Mouse (Mus musculus): ENCODE data around the gene Cops7a. TPM values are rescaled to one million over a fixed set of nuclear protein-coding genes. Genes with fewer than 3 reads are reported as not detected.
A peak's percentile ranks its signal among the peaks of the same experiment; 100 is the strongest.

The Cops7a gene
- polyA plus RNA-seq, 1 experiment: 199 TPM

DNA sequence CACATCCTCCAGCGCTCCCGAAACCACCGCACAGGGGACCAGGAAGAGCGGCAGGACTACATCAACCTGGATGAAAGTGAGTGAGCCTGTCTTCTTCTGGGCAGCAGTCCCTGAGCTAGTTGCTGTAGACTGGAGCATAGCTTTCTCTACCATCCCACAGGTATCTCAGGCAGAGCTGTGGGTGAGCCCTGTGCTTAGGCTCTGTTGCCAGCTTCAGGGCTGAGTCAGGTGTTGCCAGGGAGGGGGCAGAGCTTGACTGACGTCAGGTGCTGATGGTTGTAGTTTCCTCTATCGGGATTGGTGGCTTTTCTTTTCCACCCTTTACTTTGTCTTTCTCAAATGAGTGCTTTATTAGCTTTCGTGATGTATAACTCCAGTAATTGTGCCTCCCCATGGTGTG lies 30.7 kb downstream of the Cops7a start:
- Histone ChIP-seq H3K27ac (ENCODE audit: control insufficient read depth, insufficient read depth, low read length) (no peak overlapping the region), H3K4me1 (replicated peaks; ENCODE audit: control insufficient read depth, insufficient read depth, low read length) (peaks cover 10% of the 10 kb centered on the region), H3K36me3 (ENCODE audit: control insufficient read depth, insufficient read depth, low read length) (peaks cover 25% of the 10 kb centered on the region), H3K27me3 (ENCODE audit: control insufficient read depth, insufficient read depth, low read length) (no peaks in the 10 kb centered on the region), H3K4me3 (ENCODE audit: control insufficient read depth, insufficient read depth, low read length) (no peak overlapping the region)
- 92% methylated on average over 7 of the region's 7 CpGs for WGBS
- TF ChIP-seq CTCF (IDR thresholded peaks at IDR 0.05; ENCODE audit: borderline replicate concordance, control insufficient read depth, extremely low read depth, insufficient read depth, low read length, poor library complexity) (no peak), POLR2A (IDR thresholded peaks at IDR 0.05; ENCODE audit: control insufficient read depth, extremely low read depth, insufficient read depth, low read length, poor library complexity) (no peak)
- DNase-seq: no peak

DNA sequence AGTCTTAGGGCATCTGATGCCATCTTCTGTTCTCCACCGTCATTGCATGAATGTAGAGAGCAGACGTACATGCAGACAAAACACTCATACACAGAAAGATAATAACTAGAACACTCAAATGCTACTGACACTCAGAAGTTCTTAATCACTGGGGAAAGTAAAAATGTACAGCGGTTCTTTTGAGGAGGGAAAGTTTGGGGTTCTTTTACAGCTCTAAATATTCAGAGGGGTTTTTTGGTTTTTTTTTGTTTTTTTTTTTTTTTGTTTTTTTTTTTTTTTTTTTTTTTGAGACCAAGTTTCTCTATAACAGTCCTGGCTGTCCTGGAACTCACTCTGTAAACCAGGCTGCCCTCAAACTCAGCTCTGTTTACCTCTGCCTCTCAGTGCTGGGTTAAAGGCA lies 32.2 kb downstream of the Cops7a start:
- Histone ChIP-seq H3K27me3 (ENCODE audit: control insufficient read depth, insufficient read depth, low read length) (no peaks in the 10 kb centered on the region), H3K27ac (ENCODE audit: control insufficient read depth, insufficient read depth, low read length) (no peak overlapping the region), H3K36me3 (ENCODE audit: control insufficient read depth, insufficient read depth, low read length) (peaks cover 25% of the 10 kb centered on the region), H3K4me3 (ENCODE audit: control insufficient read depth, insufficient read depth, low read length) (no peak overlapping the region), H3K4me1 (replicated peaks; ENCODE audit: control insufficient read depth, insufficient read depth, low read length) (peaks cover 10% of the 10 kb centered on the region)
- no peak for TF ChIP-seq CTCF (IDR thresholded peaks at IDR 0.05; ENCODE audit: borderline replicate concordance, control insufficient read depth, extremely low read depth, insufficient read depth, low read length, poor library complexity)
- TF ChIP-seq POLR2A (IDR thresholded peaks at IDR 0.05; ENCODE audit: control insufficient read depth, extremely low read depth, insufficient read depth, low read length, poor library complexity): no peak
- no peak for DNase-seq
- WGBS: 92% methylated on average over 3 of the region's 3 CpGs

DNA sequence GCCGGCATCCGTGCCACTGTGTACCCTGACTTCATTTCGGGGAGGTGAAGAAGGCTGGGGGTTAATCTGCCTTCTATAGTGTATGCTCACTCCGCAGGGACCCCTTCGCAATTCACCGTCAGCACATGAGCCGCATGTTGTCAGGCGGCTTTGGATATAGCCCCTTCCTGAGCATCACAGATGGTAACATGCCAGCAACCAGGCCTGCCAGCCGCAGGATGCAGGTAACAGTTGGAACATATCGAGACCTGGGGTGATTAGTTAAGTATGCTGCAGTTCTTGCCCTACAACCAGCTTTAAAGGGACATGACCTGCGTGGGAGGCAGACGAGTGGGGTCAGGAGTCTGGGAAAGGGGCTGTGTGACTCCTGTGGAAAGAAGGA lies 33.0 kb downstream of the Cops7a start:
- Histone ChIP-seq H3K4me1 (replicated peaks; ENCODE audit: control insufficient read depth, insufficient read depth, low read length) (peaks cover 10% of the 10 kb centered on the region), H3K27me3 (ENCODE audit: control insufficient read depth, insufficient read depth, low read length) (no peaks in the 10 kb centered on the region), H3K27ac (ENCODE audit: control insufficient read depth, insufficient read depth, low read length) (no peak overlapping the region; the same call in 1 of the 2 replicates), H3K36me3 (ENCODE audit: control insufficient read depth, insufficient read depth, low read length) (peaks cover 25% of the 10 kb centered on the region), H3K4me3 (ENCODE audit: control insufficient read depth, insufficient read depth, low read length) (peak overlapping the region; percentile 81)
- no peak for TF ChIP-seq POLR2A (IDR thresholded peaks at IDR 0.05; ENCODE audit: control insufficient read depth, extremely low read depth, insufficient read depth, low read length, poor library complexity)
- no peak for TF ChIP-seq CTCF (IDR thresholded peaks at IDR 0.05; ENCODE audit: borderline replicate concordance, control insufficient read depth, extremely low read depth, insufficient read depth, low read length, poor library complexity)
- DNase-seq: no peak
- 87% methylated on average over 12 of the region's 12 CpGs for WGBS

DNA sequence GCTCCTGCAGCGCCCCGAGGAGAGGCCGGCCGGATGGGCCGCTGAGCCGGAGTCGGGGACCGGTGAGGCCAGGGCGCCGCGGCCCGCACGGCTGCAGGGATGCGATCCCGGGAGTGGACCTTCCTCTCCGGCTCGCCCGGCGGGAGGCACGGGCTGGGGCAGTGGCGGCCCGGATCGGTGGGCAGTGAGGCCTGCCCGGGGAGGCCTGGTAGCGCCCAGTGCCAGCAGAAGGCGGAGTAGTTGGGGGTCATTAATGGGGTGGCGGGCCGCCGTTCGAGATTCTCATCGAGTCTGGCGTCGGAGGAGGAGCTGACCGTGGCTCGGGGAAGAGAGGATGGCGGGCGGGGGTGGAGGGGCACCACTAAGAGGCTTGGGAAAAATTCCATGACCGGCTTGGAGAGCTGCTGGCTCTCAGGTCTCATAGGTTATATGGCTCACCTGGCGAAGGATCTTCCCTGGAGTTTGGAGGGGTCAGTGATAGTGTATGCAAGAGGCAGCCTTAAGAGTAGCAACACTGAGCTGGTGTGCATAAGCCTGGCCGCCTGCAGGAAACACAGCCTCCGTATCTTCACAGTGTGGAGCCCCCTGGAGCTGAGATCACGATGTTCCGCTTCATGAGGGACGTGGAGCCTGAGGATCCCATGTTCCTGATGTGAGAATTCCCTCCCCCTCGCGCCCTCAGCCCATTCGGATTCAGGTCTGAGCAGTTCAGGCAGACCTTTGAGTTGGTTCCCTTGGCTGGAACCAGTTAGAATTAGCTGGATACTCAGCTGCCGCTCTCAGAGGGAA lies 33.6 kb downstream of the Cops7a start:
- DNase-seq: peak; percentile 55
- 4% methylated on average over 48 of the region's 48 CpGs for WGBS
- Histone ChIP-seq H3K36me3 (ENCODE audit: control insufficient read depth, insufficient read depth, low read length) (peaks cover 25% of the 10 kb centered on the region), H3K4me3 (ENCODE audit: control insufficient read depth, insufficient read depth, low read length) (peak overlapping the region; percentile 81), H3K4me1 (replicated peaks; ENCODE audit: control insufficient read depth, insufficient read depth, low read length) (peaks cover 10% of the 10 kb centered on the region), H3K27me3 (ENCODE audit: control insufficient read depth, insufficient read depth, low read length) (no peaks in the 10 kb centered on the region), H3K27ac (ENCODE audit: control insufficient read depth, insufficient read depth, low read length) (0 out of 2 replicates have a peak overlapping the region, but pooled peaks have one; percentile 8)
- no peak for TF ChIP-seq POLR2A (IDR thresholded peaks at IDR 0.05; ENCODE audit: control insufficient read depth, extremely low read depth, insufficient read depth, low read length, poor library complexity)
- peak; percentile 25; the same call in 1 of the 2 replicates for TF ChIP-seq CTCF (IDR thresholded peaks at IDR 0.05; ENCODE audit: borderline replicate concordance, control insufficient read depth, extremely low read depth, insufficient read depth, low read length, poor library complexity)

DNA sequence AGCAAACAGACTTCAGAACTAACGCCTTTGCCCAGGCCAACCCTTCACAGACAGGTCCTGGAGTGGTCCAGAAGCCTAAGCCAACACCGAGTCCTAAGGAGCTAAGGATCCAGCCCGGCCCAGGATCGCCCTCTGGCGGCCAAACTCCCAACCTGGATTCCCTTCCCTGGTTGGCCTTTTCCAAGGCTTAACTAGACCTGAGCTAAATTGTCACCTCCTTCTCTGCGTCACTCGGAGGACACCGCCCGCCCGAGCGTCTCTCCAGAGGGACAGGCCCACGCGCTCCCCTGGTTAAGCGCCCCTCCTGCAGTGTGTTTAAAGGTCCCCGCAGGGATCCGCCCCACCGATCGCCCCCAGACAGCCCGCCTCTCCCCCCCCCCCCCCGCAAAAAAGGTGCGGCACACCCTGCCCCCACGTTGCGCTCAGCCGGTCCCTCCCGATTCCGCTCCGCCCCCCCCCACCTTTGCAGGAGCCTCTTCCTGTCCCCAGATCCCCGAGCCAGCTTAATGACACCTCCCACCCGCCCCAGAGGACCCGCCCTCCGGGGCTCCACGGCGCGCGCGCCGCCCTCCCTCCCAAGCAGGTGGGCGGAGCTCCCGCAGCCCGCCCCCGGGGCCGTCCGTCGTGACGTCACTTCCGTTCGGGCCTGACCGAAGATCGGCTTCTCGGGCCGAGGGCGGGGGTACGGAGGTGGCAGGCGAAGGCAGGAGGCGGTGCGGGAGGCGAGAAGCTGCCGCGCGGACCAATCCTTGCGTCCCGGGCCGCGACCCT lies 34.4 kb downstream of the Cops7a start, which contains the start of gene Mlf2:
TSS of gene Mlf2 (plus strand) at position 633 of the 771 bp plus-strand sequence.
- Histone ChIP-seq H3K4me1 (replicated peaks; ENCODE audit: control insufficient read depth, insufficient read depth, low read length) (peaks cover 10% of the 10 kb centered on the region), H3K36me3 (ENCODE audit: control insufficient read depth, insufficient read depth, low read length) (peaks cover 17% of the 10 kb centered on the region), H3K27ac (ENCODE audit: control insufficient read depth, insufficient read depth, low read length) (peak within 1 kb of the TSS; percentile 22), H3K27me3 (ENCODE audit: control insufficient read depth, insufficient read depth, low read length) (no peaks in the 10 kb centered on the region), H3K4me3 (ENCODE audit: control insufficient read depth, insufficient read depth, low read length) (peak within 1 kb of the TSS; percentile 81)
- 1% methylated on average over 62 of the region's 64 CpGs for WGBS
- DNase-seq: peak; percentile 98
- TF ChIP-seq CTCF (IDR thresholded peaks at IDR 0.05; ENCODE audit: borderline replicate concordance, control insufficient read depth, extremely low read depth, insufficient read depth, low read length, poor library complexity): peak; percentile 92
- TF ChIP-seq POLR2A (IDR thresholded peaks at IDR 0.05; ENCODE audit: control insufficient read depth, extremely low read depth, insufficient read depth, low read length, poor library complexity): peak; percentile 86

DNA sequence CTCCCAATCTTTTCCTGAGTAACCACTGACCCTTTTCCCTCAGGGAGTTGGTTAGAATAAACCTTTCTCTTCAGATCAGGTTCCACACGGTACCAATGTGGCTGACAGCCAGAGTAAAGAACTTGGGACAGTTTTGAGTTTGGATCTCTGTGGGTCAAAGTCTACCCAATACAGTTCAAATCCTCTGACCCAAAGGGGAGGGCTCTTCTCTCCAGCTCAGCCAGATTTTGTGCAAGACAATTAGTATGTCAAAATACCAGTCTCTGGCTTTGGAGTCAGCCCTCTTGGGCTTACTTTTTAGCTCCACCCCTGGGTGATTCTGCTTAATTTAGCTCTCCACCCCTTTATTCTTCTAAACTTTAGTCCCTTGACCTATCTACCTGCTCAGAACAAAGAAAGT lies 35.1 kb downstream of the Cops7a start:
- DNase-seq: no peak
- TF ChIP-seq CTCF (IDR thresholded peaks at IDR 0.05; ENCODE audit: borderline replicate concordance, control insufficient read depth, extremely low read depth, insufficient read depth, low read length, poor library complexity) (no peak), POLR2A (IDR thresholded peaks at IDR 0.05; ENCODE audit: control insufficient read depth, extremely low read depth, insufficient read depth, low read length, poor library complexity) (no peak)
- peaks cover 15% of the 10 kb centered on the region for H3K36me3 ChIP-seq (ENCODE audit: control insufficient read depth, insufficient read depth, low read length)
- WGBS: 88% methylated on average over 1 of the region's 1 CpGs
- peaks cover 10% of the 10 kb centered on the region for H3K4me1 ChIP-seq (replicated peaks; ENCODE audit: control insufficient read depth, insufficient read depth, low read length)
- H3K4me3 ChIP-seq (ENCODE audit: control insufficient read depth, insufficient read depth, low read length): no peak overlapping the region
- no peaks in the 10 kb centered on the region for H3K27me3 ChIP-seq (ENCODE audit: control insufficient read depth, insufficient read depth, low read length)
- H3K27ac ChIP-seq (ENCODE audit: control insufficient read depth, insufficient read depth, low read length): no peak overlapping the region; the same call in 1 of the 2 replicates
